22 mouse cellular contexts compared by ENCODE assay signal in genomic region chr13:20100357-20100756, GRCm38 (mm10). TPM values are rescaled to one million over a fixed set of nuclear protein-coding genes. Genes with fewer than 3 reads are reported as not detected.
DNase-seq lines count a peak whose midpoint lies in the region; ATAC-seq and TF ChIP-seq lines count a peak whose summit lies in the region.
"Had no signal": no experiment of that assay in that cellular context is flagged by ENCODE, and none has a peak within 500 bp of the region (broad histone marks: within the 10 kb centered on the region; RNA-seq: fewer than 3 reads in every experiment).

No protein-coding gene starts in this region.

- no peak overlapping the region for H3K4me3 ChIP-seq in heart, postnatal 0 days (ENCODE audit: low read depth, low read length)
- no peak overlapping the region for H3K4me3 ChIP-seq in lung, embryonic 16.5 days (ENCODE audit: low read length)
- H3K4me3 ChIP-seq: embryonic facial prominence, embryonic 10.5 days; forebrain, embryonic 13.5 days; heart, embryonic 10.5 days; heart, embryonic 15.5 days; hindbrain, embryonic 10.5 days had no signal

- no peak for TF ChIP-seq CTCF in heart, postnatal 0 days (IDR thresholded peaks at IDR 0.05; ENCODE audit: low read depth)

- 46% methylated on average over 3 of the region's 3 CpGs for WGBS in heart, postnatal 0 days
- 15% methylated on average over 3 of the region's 3 CpGs for WGBS in lung, embryonic 16.5 days

- DNase-seq in heart, adult 11 months, result peak; percentile 78
- no peak for DNase-seq in heart, adult 9 months (ENCODE audit: low spot score in 2 of 2)
- DNase-seq in heart, postnatal 0 days (ENCODE audit: low spot score), result no peak
- no peak for DNase-seq in heart, adult 18-20 months
- no peak for DNase-seq in lung, adult 18-20 months
- DNase-seq in retina, postnatal 1 day, result no peak
- DNase-seq: adrenal gland, postnatal 14 days; cerebellum, adult 2 months; forebrain, postnatal 0 days had no signal

- H3K4me1 ChIP-seq in heart, postnatal 0 days (ENCODE audit: control insufficient read depth, insufficient read depth), result 0 out of 2 replicates have a peak, but pooled peaks cover 4% of the 10 kb centered on the region
- peaks cover 38% of the 10 kb centered on the region for H3K4me1 ChIP-seq in lung, embryonic 16.5 days (replicated peaks; ENCODE audit: control insufficient read depth, insufficient read depth, low read length)

- H3K36me3 ChIP-seq in heart, postnatal 0 days (replicated peaks; ENCODE audit: control insufficient read depth, insufficient read depth, low read length), result no peaks in the 10 kb centered on the region
- no peaks in the 10 kb centered on the region for H3K36me3 ChIP-seq in lung, embryonic 16.5 days (ENCODE audit: control insufficient read depth, insufficient read depth, low read length)
- H3K36me3 ChIP-seq: embryonic facial prominence, embryonic 10.5 days; heart, embryonic 10.5 days; heart, embryonic 15.5 days; hindbrain, embryonic 10.5 days had no signal

- H3K27ac ChIP-seq in heart, postnatal 0 days (ENCODE audit: low read depth), result peak overlapping the region; percentile 57; the same call in 1 of the 2 replicates
- peak overlapping the region; percentile 62; the same call in 1 of the 2 replicates for H3K27ac ChIP-seq in lung, embryonic 16.5 days (ENCODE audit: low read length)
- H3K27ac ChIP-seq: embryonic facial prominence, embryonic 10.5 days; forebrain, embryonic 13.5 days; heart, embryonic 10.5 days; hindbrain, embryonic 10.5 days; hindbrain, embryonic 14.5 days had no signal

- no peaks in the 10 kb centered on the region for H3K9me3 ChIP-seq in heart, postnatal 0 days (replicated peaks; ENCODE audit: control insufficient read depth, low read length)
- no peaks in the 10 kb centered on the region for H3K9me3 ChIP-seq in lung, embryonic 16.5 days (ENCODE audit: control insufficient read depth, low read length)
- H3K9me3 ChIP-seq: embryonic facial prominence, embryonic 10.5 days; forebrain, embryonic 13.5 days; heart, embryonic 10.5 days; heart, embryonic 15.5 days; hindbrain, embryonic 10.5 days had no signal

- peaks cover 5% of the 10 kb centered on the region; the same call in 1 of the 2 replicates for H3K27me3 ChIP-seq in heart, postnatal 0 days (ENCODE audit: control insufficient read depth, insufficient read depth, low read length)
- no peaks in the 10 kb centered on the region for H3K27me3 ChIP-seq in lung, embryonic 16.5 days (ENCODE audit: control insufficient read depth, insufficient read depth, low read depth, low read length)
- H3K27me3 ChIP-seq: CH12.LX; heart, embryonic 15.5 days; Patski had no signal

- H3K4me2 ChIP-seq in heart, postnatal 0 days (ENCODE audit: low read depth, low read length), result no peak overlapping the region
- no peak overlapping the region for H3K4me2 ChIP-seq in lung, embryonic 16.5 days (ENCODE audit: low read depth, low read length)
- H3K4me2 ChIP-seq: forebrain, embryonic 13.5 days; heart, embryonic 15.5 days; hindbrain, embryonic 14.5 days had no signal

- no peak for TF ChIP-seq EP300 in heart, postnatal 0 days (IDR thresholded peaks at IDR 0.05; ENCODE audit: low read depth)

- no peak overlapping the region for H3K9ac ChIP-seq in heart, postnatal 0 days (replicated peaks; ENCODE audit: low read depth, low read length)
- no peak overlapping the region for H3K9ac ChIP-seq in lung, embryonic 16.5 days (ENCODE audit: low read length)
- H3K9ac ChIP-seq: forebrain, embryonic 13.5 days; forebrain, postnatal 0 days; heart, embryonic 15.5 days; hindbrain, embryonic 14.5 days had no signal

- ATAC-seq in heart, postnatal 0 days (ENCODE audit: insufficient read depth, low read depth), result no peak
- no peak for ATAC-seq in lung, embryonic 16.5 days (ENCODE audit: low read depth)
- ATAC-seq in CD4-positive, CD25-positive, alpha-beta regulatory T cell, adult 4 months, result peak; percentile 33
- ATAC-seq: activated CD4-positive, CD25-positive, alpha-beta regulatory T cell, adult 4 months; forebrain, postnatal 0 days; intestine, embryonic 16.5 days; Patski had no signal

RNA-seq across cellular contexts. Expression of gene Elmo1, which starts 10.0 kb away (rescaled TPM):
- total RNA-seq in heart, postnatal 0 days (2014; rRNA removed; ENCODE audit: low replicate concordance), result 11.9 and 17.9 TPM in 2 replicates
- polyA plus RNA-seq in heart, postnatal 0 days (2015; fragmentation: Nextera tagmentation; extraction: Ambion mirVana), result 6.5 TPM in 2 replicates
- total RNA-seq in heart, adult 18-20 months (2021), result 1 to 10 TPM; 7.6 to 9.1 TPM
- polyA plus RNA-seq in lung, embryonic 16.5 days (2015; fragmentation: Nextera tagmentation; extraction: Ambion mirVana), result 43.9 and 44.3 TPM in 2 replicates
- polyA plus RNA-seq in CD4-positive, CD25-positive, alpha-beta regulatory T cell, adult 4 months (2017; shearing (Covaris generic)), result 100 to 1,000 TPM; 100 to 111 TPM
- polyA plus RNA-seq: C2C12 had no signal
